Mouse (Mus musculus) limb, embryonic 15.5 days (tissue): ENCODE measurements around the gene Cep97. TPM values are rescaled to one million over a fixed set of nuclear protein-coding genes. Genes with fewer than 3 reads are reported as not detected.

ENCODE experiments used
- ATAC-seq: fragments of 200-750 bp; cut with Nextera tagmentation; 2 replicates; pipeline ENCODE4 v1.8.0; 2017; ENCODE audit warnings: low read depth, moderate TSS enrichment; ENCODE audit not compliant: insufficient number of reproducible peaks, low FRiP score, low TSS enrichment
- H3K27ac ChIP-seq: fragments of 300-500 bp; sonication (generic); 2 replicates; pipeline ENCODE4 v1.5.1; 2015; ENCODE audit warnings: moderate library complexity, mild to moderate bottlenecking, inconsistent platforms
- H3K27me3 ChIP-seq: fragments of 300-500 bp; sonication (generic); 2 replicates; pipeline ENCODE4 v1.6.1; 2015; ENCODE audit warnings: inconsistent platforms
- H3K36me3 ChIP-seq: fragments of 300-500 bp; sonication (generic); 2 replicates; pipeline ENCODE4 v1.6.1; 2015; ENCODE audit warnings: inconsistent platforms
- H3K4me1 ChIP-seq: fragments of 300-500 bp; sonication (generic); 2 replicates; pipeline ENCODE4 v1.6.1; 2015; ENCODE audit warnings: inconsistent platforms
- H3K4me2 ChIP-seq: fragments of 300-500 bp; sonication (generic); 2 replicates; pipeline ENCODE4 v1.6.1; 2015; ENCODE audit warnings: mild to moderate bottlenecking, inconsistent platforms
- H3K4me3 ChIP-seq: fragments of 300-500 bp; sonication (generic); 2 replicates; pipeline ENCODE4 v1.5.1; 2015; ENCODE audit warnings: mild to moderate bottlenecking, inconsistent platforms
- H3K9ac ChIP-seq: fragments of 300-500 bp; sonication (generic); 2 replicates; pipeline ENCODE4 v1.6.1; 2015; ENCODE audit warnings: inconsistent platforms
- H3K9me3 ChIP-seq: fragments of 300-500 bp; sonication (generic); 2 replicates; pipeline ENCODE4 v1.6.1; 2016; ENCODE audit warnings: inconsistent platforms
- WGBS: fragments of 180-500 bp; shearing (Covaris S2); methylation state at CpG from one replicate; pipeline ENCODE4 v1.1.7; 2015; 5-methylcytosine and 5-hydroxymethylcytosine counted together
- polyA plus RNA-seq: library from polyadenylated mRNA; unstranded; fragments of >200 nt; fragmentation: Nextera tagmentation; extraction: Ambion mirVana; gene quantifications from 2 replicates; pipeline ENCODE4 v1.2.1, GENCODE M21; 2015

The Cep97 gene
- polyA plus RNA-seq, 1 experiment from 2014 or later = 7.2 TPM

DNA sequence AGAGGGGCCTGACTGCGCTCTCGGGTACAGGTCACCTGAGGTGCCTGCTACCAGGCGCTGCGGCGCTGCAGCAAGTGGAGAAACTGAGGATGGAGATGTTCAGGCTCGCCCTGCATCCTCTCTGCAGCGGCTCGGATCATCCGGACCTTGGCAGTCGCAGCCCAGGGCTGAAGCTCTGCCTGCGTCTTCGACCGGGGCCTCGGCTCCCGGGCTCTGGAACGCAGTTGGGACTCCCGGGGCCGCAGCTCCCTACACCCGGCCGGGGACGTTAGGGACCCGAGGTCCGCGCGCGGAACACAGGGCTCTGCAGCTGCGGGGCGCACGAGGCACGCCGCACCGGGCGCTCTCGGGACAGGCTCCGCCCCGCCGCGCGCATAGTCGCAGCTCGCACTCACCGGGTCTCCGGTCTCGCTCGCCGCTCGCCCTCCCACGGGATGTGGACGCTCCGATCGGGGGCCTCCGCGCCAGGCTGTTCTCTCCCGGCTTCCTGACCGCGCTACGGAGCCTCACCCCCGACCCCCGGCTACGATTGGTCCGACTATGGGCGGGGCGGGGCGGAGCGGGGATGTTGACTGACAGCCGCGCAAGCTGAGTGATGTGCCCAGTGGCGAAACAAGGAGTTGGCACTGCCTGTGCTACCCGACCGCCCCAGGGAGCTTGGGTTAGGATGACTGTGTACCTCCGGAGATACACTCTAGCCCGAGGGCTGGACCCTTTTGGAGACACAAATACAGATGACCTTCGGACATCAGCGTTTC lies 39.6 kb downstream of the Cep97 start, which contains the start of gene Nxpe3:
Nxpe3 (minus strand) TSS at position 393 of the 758 bp plus-strand sequence.
- Histone ChIP-seq H3K27ac (peak within 1 kb of the TSS; percentile 75), H3K36me3 (0 out of 2 replicates have a peak, but pooled peaks cover 2% of the 10 kb centered on the region), H3K4me1 (peaks cover 9% of the 10 kb centered on the region), H3K9me3 (no peaks in the 10 kb centered on the region), H3K4me2 (peak within 1 kb of the TSS; percentile 90), H3K4me3 (peak within 1 kb of the TSS; percentile 74), H3K27me3 (no peaks in the 10 kb centered on the region), H3K9ac (peak within 1 kb of the TSS; percentile 60)
- peak; percentile 85 for ATAC-seq
- under 1% methylated on average over 74 of the region's 74 CpGs for WGBS

DNA sequence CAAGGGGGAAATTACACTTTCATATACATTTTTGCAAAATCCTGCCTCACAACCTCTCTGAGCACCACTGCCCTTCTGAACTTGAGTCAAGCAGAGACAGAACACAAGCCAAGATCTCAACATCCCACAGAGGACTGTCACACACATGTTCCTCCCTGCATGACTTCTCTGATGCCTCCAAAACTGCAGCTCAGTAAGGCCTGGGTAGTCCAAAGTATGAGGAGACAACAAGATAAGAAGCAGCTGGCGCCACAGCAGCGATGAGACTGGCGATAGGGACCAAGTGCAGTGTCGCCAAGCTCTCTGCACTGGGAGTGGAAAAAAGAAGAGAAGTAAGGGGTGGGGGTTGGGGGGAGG lies 40.1 kb downstream of the Cep97 start:
- ATAC-seq = no peak
- H3K9me3 ChIP-seq = no peaks in the 10 kb centered on the region
- H3K4me2 ChIP-seq = peak overlapping the region; percentile 90
- peak overlapping the region; percentile 74 for H3K4me3 ChIP-seq
- 0 out of 2 replicates have a peak, but pooled peaks cover 2% of the 10 kb centered on the region for H3K36me3 ChIP-seq
- H3K9ac ChIP-seq = peak overlapping the region; percentile 60
- H3K27me3 ChIP-seq = no peaks in the 10 kb centered on the region
- peaks cover 9% of the 10 kb centered on the region for H3K4me1 ChIP-seq
- H3K27ac ChIP-seq = no peak overlapping the region
- WGBS = 9% methylated on average over 4 of the region's 4 CpGs

DNA sequence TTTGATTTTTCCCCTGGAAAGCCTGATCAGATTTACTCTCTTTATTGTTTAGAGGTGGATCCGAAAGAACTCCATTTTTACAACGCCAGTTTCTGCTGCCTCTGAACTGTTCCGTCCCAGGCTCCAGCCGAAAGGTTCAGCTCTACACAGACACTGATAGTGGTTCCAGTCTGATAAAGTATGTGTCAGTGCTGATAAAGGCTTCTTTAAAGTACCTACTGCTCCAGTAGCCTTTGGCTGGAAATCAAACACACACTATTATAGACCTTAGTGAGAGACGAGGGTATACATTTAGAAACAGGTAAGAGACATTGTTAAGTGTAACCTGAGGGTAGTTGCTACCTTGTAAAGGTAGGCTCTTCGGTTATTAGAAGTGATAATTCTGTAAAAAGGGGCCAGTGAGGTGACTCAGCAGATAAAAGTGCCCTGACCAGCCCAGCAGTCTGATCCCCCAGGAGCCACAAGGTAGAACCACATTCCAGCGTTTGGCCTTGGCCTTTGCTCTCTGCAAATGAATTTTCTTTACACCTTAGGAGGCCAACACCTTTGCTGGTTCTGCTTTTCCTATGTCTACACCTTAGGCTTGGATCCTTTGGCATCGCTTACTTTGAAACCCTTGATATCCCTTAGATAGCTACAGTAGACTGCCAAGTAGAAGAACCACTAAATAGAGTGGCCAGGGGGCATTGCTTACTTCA lies 41.1 kb downstream of the Cep97 start:
- Histone ChIP-seq H3K9ac (no peak overlapping the region), H3K4me3 (no peak overlapping the region), H3K27ac (no peak overlapping the region), H3K27me3 (no peaks in the 10 kb centered on the region), H3K4me2 (no peak overlapping the region), H3K4me1 (peaks cover 9% of the 10 kb centered on the region), H3K9me3 (no peaks in the 10 kb centered on the region), H3K36me3 (0 out of 2 replicates have a peak, but pooled peaks cover 2% of the 10 kb centered on the region)
- WGBS = 76% methylated on average over 8 of the region's 8 CpGs
- ATAC-seq = no peak

DNA sequence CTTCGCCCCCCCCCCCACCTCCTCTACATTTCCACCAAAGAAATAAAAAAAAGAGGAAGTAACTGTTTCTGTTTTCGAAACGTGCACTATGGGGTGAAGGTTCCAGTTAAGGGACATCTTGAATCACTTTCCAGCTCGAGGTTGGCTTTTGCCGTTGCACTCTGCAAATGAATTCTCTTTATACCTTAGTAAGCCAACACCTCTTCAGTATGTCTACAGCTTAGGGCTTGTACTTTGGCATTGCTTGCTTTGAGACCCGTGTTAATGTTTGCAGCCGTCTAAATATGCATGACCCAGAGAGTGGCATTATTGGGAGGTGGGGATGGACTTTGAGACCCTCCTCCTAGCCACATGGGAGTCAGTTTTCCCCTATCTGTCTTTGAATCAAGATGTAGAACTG lies 42.2 kb downstream of the Cep97 start:
- no peak overlapping the region for H3K9ac ChIP-seq
- no peak overlapping the region for H3K27ac ChIP-seq
- H3K4me1 ChIP-seq = peaks cover 9% of the 10 kb centered on the region
- H3K9me3 ChIP-seq = no peaks in the 10 kb centered on the region
- no peak for ATAC-seq
- WGBS = 34% methylated on average over 6 of the region's 7 CpGs
- no peak overlapping the region for H3K4me2 ChIP-seq
- H3K36me3 ChIP-seq = 0 out of 2 replicates have a peak, but pooled peaks cover 2% of the 10 kb centered on the region
- H3K27me3 ChIP-seq = no peaks in the 10 kb centered on the region
- H3K4me3 ChIP-seq = no peak overlapping the region

DNA sequence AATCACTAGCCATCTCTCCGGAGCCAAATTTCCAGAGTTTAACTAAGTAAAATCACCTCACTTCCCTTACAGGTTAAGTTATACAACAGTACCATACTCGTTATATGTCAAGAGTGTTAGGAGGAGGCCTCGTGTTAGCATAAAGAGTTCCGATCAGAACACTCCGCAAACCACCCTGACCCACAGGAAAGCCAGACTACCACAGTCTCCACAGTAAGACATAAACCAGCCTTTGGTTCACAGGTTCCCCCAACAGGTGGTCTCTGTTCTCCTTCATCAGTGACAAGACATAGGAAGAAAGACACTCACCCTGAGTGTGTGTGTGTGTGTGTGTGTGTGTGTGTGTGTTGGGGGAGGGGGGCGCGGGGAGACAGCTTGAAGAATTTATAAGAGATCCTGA lies 43.3 kb downstream of the Cep97 start:
- Histone ChIP-seq H3K27me3 (no peaks in the 10 kb centered on the region), H3K9me3 (no peaks in the 10 kb centered on the region), H3K4me3 (no peak overlapping the region), H3K36me3 (0 out of 2 replicates have a peak, but pooled peaks cover 2% of the 10 kb centered on the region), H3K4me2 (no peak overlapping the region), H3K9ac (no peak overlapping the region), H3K4me1 (peaks cover 9% of the 10 kb centered on the region), H3K27ac (no peak overlapping the region)
- 91% methylated on average over 7 of the region's 7 CpGs for WGBS
- no peak for ATAC-seq

DNA sequence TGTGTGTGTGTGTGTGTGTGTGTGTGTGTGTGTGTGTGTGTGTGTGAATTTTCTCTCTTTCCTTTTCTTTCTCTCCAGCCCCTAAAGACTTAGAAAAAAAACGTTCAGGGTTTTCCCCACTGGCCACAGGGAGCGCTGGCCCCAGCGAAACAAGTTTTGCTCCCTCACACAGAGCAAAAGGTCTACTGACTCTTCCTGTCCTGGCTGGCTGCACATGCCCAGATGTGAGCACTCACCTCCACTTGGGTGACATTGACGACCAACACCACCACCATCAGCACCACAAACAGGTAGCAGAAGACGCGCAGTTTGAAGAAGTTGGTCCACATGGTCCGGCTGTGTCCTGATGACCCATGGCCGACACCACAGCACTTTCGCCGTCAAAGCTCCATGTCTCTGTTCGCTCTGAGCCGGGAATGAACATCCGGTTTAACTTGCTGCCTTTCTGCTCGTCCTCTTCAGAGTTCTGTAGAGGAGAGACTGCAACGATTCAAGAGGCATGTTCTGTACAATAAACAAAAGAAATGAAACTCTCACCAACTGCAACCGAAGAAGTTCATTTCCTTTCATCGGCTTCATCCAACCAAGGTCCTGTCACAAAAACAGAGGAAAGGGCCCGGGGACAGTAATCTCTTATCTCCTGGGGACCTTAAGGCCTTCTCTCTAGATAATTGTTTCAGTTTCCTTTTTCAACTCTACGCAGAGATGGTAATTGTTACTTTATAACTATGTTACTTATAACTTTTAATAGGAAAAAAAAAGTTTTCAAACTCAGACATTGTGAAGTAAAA lies 44.1 kb downstream of the Cep97 start:
- 86% methylated on average over 19 of the region's 19 CpGs for WGBS
- Histone ChIP-seq H3K36me3 (0 out of 2 replicates have a peak, but pooled peaks cover 2% of the 10 kb centered on the region), H3K9ac (no peak overlapping the region), H3K9me3 (no peaks in the 10 kb centered on the region), H3K27me3 (no peaks in the 10 kb centered on the region), H3K4me3 (no peak overlapping the region), H3K4me1 (peaks cover 7% of the 10 kb centered on the region), H3K4me2 (no peak overlapping the region), H3K27ac (no peak overlapping the region)
- ATAC-seq = no peak

DNA sequence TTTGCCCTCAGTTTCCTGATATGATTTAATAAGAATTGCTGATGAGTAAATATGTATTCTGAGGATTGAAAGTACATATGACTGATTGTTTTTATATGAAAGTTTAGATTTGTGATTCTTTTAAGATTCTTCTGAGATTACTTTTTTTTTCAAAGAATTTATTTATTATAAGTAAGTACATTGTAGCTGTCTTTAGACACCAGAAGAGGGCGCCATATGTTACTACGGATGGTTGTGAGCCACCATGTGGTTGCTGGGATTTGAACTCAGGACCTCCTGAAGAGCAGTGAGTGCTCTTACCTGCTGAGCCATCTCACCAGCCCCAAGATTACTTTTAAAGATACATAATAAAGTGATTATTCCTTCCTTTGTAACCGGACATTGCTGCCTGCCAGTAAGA lies 45.2 kb downstream of the Cep97 start:
- Histone ChIP-seq H3K27ac (no peak overlapping the region), H3K4me2 (no peak overlapping the region), H3K27me3 (no peaks in the 10 kb centered on the region), H3K9ac (no peak overlapping the region), H3K36me3 (0 out of 2 replicates have a peak, but pooled peaks cover 2% of the 10 kb centered on the region), H3K4me1 (0 out of 2 replicates have a peak, but pooled peaks cover 1% of the 10 kb centered on the region), H3K4me3 (no peak overlapping the region), H3K9me3 (no peaks in the 10 kb centered on the region)
- no peak for ATAC-seq
- 83% methylated on average over 3 of the region's 3 CpGs for WGBS

DNA sequence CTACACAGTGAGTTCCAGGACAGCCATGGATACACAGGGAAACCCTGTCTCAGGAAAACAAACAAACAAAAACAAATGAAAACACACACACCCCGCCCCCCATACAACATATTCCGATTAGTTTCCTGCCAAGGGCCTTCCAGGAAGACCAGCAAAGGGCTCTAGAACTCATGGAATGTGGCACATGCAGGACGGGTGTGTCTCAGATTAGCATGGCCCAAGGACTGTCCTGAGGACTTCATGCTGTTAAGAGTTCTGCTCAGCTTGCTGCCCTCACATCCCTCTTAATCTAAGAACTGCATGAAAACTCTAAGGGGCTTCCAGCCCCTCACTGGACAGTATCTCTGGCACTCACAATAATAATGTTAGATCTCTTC lies 46.1 kb downstream of the Cep97 start:
- no peak for ATAC-seq
- no peaks in the 10 kb centered on the region for H3K27me3 ChIP-seq
- no peak overlapping the region for H3K4me2 ChIP-seq
- no peak overlapping the region for H3K9ac ChIP-seq
- H3K4me3 ChIP-seq = no peak overlapping the region
- no peaks in the 10 kb centered on the region for H3K4me1 ChIP-seq
- WGBS = 83% methylated on average over 3 of the region's 3 CpGs
- H3K9me3 ChIP-seq = no peaks in the 10 kb centered on the region
- H3K27ac ChIP-seq = no peak overlapping the region
- H3K36me3 ChIP-seq = 0 out of 2 replicates have a peak, but pooled peaks cover 2% of the 10 kb centered on the region

DNA sequence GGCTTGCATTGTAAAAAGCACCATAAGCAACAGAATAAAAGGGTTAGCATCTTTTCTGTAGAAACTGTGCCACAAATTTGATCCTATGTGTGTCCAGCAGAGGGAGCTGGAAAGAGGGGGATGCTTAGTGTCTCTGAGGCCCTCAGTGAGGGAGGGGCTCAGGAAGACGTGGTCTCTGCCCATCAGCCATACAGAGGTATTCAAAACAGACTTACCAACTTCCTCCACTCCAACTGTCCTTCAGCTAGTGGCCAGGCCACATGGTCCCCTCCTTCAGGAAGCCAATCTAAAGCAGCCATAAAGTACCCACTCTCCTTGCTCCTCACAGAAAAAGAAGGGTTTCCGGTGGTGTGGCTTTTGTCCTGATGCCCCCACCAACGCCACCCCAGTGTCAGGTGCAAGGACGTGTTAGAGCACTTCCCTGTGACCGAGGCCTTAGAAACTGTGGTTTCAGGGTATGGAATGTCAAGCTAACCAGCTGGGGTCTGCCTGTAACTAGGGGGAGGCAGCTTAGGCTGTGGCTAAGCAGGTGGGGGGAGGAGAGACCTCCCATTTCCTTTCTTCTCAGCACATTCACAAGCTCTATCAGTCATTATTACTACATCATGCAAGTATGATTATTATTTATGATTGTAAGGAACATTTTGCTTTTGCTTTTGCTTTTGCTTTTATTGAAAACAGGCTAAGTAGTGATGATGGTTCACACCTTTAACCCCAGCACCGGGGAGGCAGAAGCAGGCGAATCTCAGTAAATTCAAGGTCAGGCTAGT lies 46.7 kb downstream of the Cep97 start:
- WGBS = 58% methylated on average over 7 of the region's 7 CpGs

DNA sequence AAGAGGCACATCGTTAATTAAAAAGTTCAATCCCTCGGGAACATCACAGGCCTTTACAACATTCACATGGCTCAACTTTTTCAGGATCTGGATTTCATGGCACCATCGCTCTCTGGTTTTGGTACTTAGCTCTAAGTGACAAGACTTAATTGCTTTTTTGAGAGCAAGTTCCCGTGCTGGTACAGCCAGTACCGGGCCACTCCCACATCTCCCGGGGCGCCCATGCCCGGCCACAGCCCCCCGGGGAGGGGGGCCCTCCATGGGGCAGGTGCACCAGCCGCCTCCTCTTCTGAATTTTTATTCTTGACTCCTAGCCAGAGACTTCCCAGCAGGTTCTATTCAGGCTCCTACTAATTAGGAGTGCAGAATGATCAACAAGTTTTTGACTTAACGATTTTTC lies 50.4 kb downstream of the Cep97 start:
- H3K9me3 ChIP-seq = no peaks in the 10 kb centered on the region
- no peak for ATAC-seq
- no peak overlapping the region for H3K9ac ChIP-seq
- no peaks in the 10 kb centered on the region for H3K4me1 ChIP-seq
- H3K4me3 ChIP-seq = no peak overlapping the region
- no peaks in the 10 kb centered on the region for H3K27me3 ChIP-seq
- H3K36me3 ChIP-seq = no peaks in the 10 kb centered on the region
- WGBS = 67% methylated on average over 11 of the region's 11 CpGs
- H3K27ac ChIP-seq = no peak overlapping the region
- no peak overlapping the region for H3K4me2 ChIP-seq

More for the DNA sequence above, 46.7 kb downstream of the Cep97 start:
- H3K27me3 ChIP-seq = no peaks in the 10 kb centered on the region
- no peak for ATAC-seq
- H3K4me2 ChIP-seq = no peak overlapping the region
- no peak overlapping the region for H3K9ac ChIP-seq
- no peaks in the 10 kb centered on the region for H3K4me1 ChIP-seq
- no peaks in the 10 kb centered on the region for H3K9me3 ChIP-seq
- H3K36me3 ChIP-seq = 0 out of 2 replicates have a peak, but pooled peaks cover 2% of the 10 kb centered on the region
- H3K4me3 ChIP-seq = no peak overlapping the region
- no peak overlapping the region for H3K27ac ChIP-seq

DNA sequence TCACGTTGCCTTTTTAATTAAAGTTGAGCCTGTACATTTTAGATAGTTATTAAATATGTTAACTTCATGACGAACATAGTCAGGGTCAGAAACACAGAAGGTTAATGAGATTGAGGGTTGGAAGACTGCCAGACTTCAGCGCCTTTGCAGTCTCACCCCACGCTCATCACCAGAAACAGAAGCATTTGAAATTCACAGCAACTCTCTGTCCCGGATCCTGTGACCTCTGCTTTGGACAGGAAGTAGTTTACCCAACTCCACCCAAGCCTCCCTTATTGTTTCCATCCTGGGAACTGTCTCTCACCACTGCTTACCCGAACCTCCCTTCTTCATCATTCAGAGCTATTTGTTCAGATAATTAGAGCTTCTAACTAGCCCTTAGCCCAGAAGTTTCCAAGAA lies 58.6 kb downstream of the Cep97 start:
- H3K9me3 ChIP-seq = no peaks in the 10 kb centered on the region
- H3K4me1 ChIP-seq = no peaks in the 10 kb centered on the region
- H3K27me3 ChIP-seq = no peaks in the 10 kb centered on the region
- H3K36me3 ChIP-seq = no peaks in the 10 kb centered on the region
- no peak for ATAC-seq
- WGBS = 62% methylated on average over 6 of the region's 6 CpGs
- H3K4me2 ChIP-seq = no peak overlapping the region
- no peak overlapping the region for H3K27ac ChIP-seq
- H3K9ac ChIP-seq = no peak overlapping the region
- H3K4me3 ChIP-seq = no peak overlapping the region
